Mouse (Mus musculus): Measurements from ENCODE around the gene Nucb2.

DNA sequence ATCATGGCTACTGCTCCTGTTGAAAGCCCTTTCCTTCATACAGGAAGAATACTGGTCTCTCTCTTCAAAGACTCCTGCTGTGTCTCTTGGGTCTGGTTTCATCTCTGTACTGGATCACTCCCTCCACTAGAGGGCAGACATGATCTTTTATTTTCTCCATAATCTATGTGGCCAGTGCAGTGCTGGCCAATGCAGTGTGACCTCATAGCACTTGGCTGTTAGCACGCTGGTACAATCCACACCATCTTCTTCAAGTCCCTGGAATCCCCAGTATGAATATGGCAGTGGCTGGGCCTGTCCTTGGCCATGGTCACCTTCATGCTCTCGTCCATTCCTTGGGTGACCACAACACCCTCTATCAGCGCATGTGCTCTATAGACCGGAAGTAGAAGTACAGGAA, 27.1 kb downstream of the Nucb2 start:
- TF ChIP-seq CTCF (conservative IDR thresholded peaks at IDR 0.05; ENCODE audit: low read length): peak; percentile 72
- no peak for TF ChIP-seq POU5F1 (IDR thresholded peaks at IDR 0.05; ENCODE audit: borderline replicate concordance, low read length)

All from E14TG2a.4 (cell line).